Mouse (Mus musculus): ENCODE results near the gene Gm20911.
"Not testable (repeated sequence)": the region's sequence is repeated elsewhere in the genome, so short reads cannot be mapped to it uniquely, and the experiment has no call there.

The Gm20911 gene

GRCm38 (mm10) chrY:81457707-81458106 is at the start of gene Gm20911:
Gm20911 (plus strand) TSS chrY:81458007.
- not testable (repeated sequence) for DNase-seq
